Mouse (Mus musculus): ENCODE data around the gene Tex44. TPM values are rescaled to one million over a fixed set of nuclear protein-coding genes. Genes with fewer than 3 reads are reported as not detected.

The Tex44 gene
- polyA plus RNA-seq, 1 experiment from 2014 or later: not detected

DNA sequence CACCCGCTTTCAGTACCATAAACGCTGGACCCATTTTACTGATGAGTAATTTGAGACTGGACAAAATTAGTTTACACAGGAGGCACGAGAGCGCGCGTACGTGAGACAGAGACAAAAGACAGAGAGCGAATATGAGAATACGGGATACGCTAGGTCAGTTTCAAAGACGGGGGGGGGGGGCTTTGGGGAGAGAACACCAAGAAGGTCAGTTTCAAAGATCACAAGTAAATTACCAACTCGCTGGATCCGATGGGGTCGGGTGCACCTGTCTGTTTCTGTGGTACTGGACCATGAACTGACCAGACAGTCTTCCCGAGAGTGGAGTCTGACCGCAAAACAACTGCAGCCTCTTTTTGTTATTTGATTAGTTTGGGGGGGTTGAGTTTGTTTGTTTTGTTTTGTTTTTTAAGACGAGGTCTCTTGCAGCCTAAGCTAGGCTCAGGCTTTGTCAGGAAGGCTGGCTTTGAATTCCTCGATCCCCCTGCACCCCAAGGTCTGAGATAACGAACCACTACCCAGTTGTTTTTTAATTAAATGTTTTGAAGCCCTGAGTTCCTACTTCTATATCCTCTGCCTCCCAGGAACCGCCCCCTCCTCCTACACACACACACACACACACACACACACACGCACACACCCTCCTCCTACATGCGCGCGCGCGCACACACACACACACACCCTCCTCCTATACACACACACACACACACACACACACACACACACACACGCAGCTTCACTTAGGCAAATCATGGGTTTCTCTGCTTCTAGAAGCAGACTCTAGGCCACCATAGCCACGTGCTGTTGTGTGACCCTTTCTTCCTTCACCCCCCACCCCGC is 15.0 kb downstream of the Tex44 start:
- H3K27me3 ChIP-seq (replicated peaks; ENCODE audit: control insufficient read depth, insufficient read depth, low read length): no peaks in the 10 kb centered on the region
- peak overlapping the region; percentile 100 for H3K27ac ChIP-seq (ENCODE audit: low read length)
- no peaks in the 10 kb centered on the region for H3K36me3 ChIP-seq (ENCODE audit: control insufficient read depth, insufficient read depth, low read length)
- H3K9me3 ChIP-seq (ENCODE audit: control insufficient read depth, low read length): no peaks in the 10 kb centered on the region
- 1% methylated on average over 29 of the region's 29 CpGs for WGBS
- H3K9ac ChIP-seq (ENCODE audit: low read depth, low read length): peak overlapping the region; percentile 84
- ATAC-seq: peak; percentile 34
- peak overlapping the region; percentile 91 for H3K4me2 ChIP-seq (ENCODE audit: low read depth, low read length)
- peak overlapping the region; percentile 58 for H3K4me3 ChIP-seq (ENCODE audit: low read length)
- H3K4me1 ChIP-seq (ENCODE audit: control insufficient read depth, insufficient read depth, low read length): peaks cover 56% of the 10 kb centered on the region

GRCm38 (mm10) chr1:86441724-86441979 is 15.5 kb downstream of the Tex44 start:
- peaks cover 59% of the 10 kb centered on the region for H3K4me1 ChIP-seq (ENCODE audit: control insufficient read depth, insufficient read depth, low read length)
- peak overlapping the region; percentile 84 for H3K9ac ChIP-seq (ENCODE audit: low read depth, low read length)
- no peaks in the 10 kb centered on the region for H3K9me3 ChIP-seq (ENCODE audit: control insufficient read depth, low read length)
- ATAC-seq: no peak
- under 1% methylated on average over 5 of the region's 5 CpGs for WGBS
- no peaks in the 10 kb centered on the region for H3K36me3 ChIP-seq (ENCODE audit: control insufficient read depth, insufficient read depth, low read length)
- H3K27ac ChIP-seq (ENCODE audit: low read length): peak overlapping the region; percentile 100
- H3K27me3 ChIP-seq (replicated peaks; ENCODE audit: control insufficient read depth, insufficient read depth, low read length): no peaks in the 10 kb centered on the region
- peak overlapping the region; percentile 58 for H3K4me3 ChIP-seq (ENCODE audit: low read length)
- H3K4me2 ChIP-seq (ENCODE audit: low read depth, low read length): peak overlapping the region; percentile 91

GRCm38 (mm10) chr1:86441980-86442831 is 16.1 kb downstream of the Tex44 start:
- H3K4me1 ChIP-seq (ENCODE audit: control insufficient read depth, insufficient read depth, low read length): peaks cover 59% of the 10 kb centered on the region
- H3K9me3 ChIP-seq (ENCODE audit: control insufficient read depth, low read length): no peaks in the 10 kb centered on the region
- peak overlapping the region; percentile 100 for H3K27ac ChIP-seq (ENCODE audit: low read length)
- ATAC-seq: peak; percentile 55
- WGBS: under 1% methylated on average over 81 of the region's 81 CpGs
- H3K27me3 ChIP-seq (replicated peaks; ENCODE audit: control insufficient read depth, insufficient read depth, low read length): no peaks in the 10 kb centered on the region
- peak overlapping the region; percentile 84 for H3K9ac ChIP-seq (ENCODE audit: low read depth, low read length)
- peak overlapping the region; percentile 91 for H3K4me2 ChIP-seq (ENCODE audit: low read depth, low read length)
- H3K4me3 ChIP-seq (ENCODE audit: low read length): peak overlapping the region; percentile 58
- H3K36me3 ChIP-seq (ENCODE audit: control insufficient read depth, insufficient read depth, low read length): no peaks in the 10 kb centered on the region

DNA sequence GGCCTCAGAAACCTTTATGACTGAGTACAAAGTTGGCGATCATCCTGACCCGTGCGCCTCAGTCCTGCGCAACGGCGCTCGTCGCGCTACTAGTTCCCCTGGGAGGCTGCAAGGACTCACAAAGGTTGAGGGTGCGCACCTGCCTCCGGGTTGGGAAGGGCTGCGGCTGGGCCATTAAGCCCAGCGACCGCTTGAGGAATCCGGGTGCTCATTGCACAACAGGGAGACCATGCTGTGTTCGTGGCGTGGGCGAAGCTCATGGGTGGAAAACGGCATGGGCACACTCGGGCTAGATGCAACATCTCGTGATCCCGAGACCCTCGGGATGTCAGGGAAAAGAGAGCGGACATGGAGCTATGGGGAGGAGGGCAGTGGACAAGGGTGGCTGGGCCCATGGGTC is 16.7 kb downstream of the Tex44 start:
- H3K27ac ChIP-seq (ENCODE audit: low read length): peak overlapping the region; percentile 100
- ATAC-seq: peak; percentile 6
- no peaks in the 10 kb centered on the region for H3K36me3 ChIP-seq (ENCODE audit: control insufficient read depth, insufficient read depth, low read length)
- H3K4me2 ChIP-seq (ENCODE audit: low read depth, low read length): peak overlapping the region; percentile 91
- peak overlapping the region; percentile 58 for H3K4me3 ChIP-seq (ENCODE audit: low read length)
- H3K9ac ChIP-seq (ENCODE audit: low read depth, low read length): peak overlapping the region; percentile 84
- H3K4me1 ChIP-seq (ENCODE audit: control insufficient read depth, insufficient read depth, low read length): peaks cover 59% of the 10 kb centered on the region
- H3K9me3 ChIP-seq (ENCODE audit: control insufficient read depth, low read length): no peaks in the 10 kb centered on the region
- H3K27me3 ChIP-seq (replicated peaks; ENCODE audit: control insufficient read depth, insufficient read depth, low read length): no peaks in the 10 kb centered on the region
- WGBS: 3% methylated on average over 24 of the region's 24 CpGs

DNA sequence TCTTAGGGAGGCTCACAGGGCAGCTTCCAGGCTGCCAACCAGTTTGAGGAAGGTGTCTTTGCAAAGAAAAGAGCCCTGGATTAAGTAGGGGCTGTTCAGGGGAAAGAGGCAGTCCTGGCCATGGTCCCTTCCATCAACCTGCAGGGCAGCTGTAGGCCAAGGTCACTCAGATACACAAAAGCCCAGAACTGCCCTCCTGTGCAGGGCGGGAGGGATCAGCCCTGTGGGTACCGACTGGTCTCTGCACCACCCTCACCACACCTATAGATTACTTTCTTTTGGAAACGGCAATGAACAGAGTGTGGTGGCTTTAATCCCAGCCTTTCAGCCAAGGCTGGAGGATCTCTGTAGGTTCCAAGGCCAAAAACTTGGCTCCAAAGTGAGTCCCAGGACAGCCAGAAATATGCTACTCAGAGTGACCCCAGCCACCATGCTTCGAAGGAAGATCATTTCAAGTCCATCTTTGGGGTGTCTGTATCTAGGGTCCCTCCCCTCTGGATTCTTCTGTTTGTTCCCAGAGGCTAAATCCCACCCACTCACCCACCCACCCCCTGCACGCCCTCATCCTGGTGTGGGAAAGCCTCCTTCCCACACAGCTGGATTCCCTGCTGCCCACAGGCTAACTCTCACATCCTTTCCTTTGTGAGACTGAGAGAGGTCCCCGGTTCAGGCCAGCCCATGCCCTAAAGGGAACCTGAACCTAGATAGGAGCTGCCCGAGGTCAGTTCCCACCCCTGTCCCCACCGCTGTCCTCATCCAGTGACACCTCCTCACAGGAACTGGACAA is 17.4 kb downstream of the Tex44 start:
- Histone ChIP-seq H3K9ac (ENCODE audit: low read depth, low read length) (peak overlapping the region; percentile 84), H3K4me3 (ENCODE audit: low read length) (peak overlapping the region; percentile 58), H3K27me3 (replicated peaks; ENCODE audit: control insufficient read depth, insufficient read depth, low read length) (no peaks in the 10 kb centered on the region), H3K9me3 (ENCODE audit: control insufficient read depth, low read length) (no peaks in the 10 kb centered on the region), H3K36me3 (ENCODE audit: control insufficient read depth, insufficient read depth, low read length) (no peaks in the 10 kb centered on the region), H3K27ac (ENCODE audit: low read length) (peak overlapping the region; percentile 100), H3K4me2 (ENCODE audit: low read depth, low read length) (peak overlapping the region; percentile 91), H3K4me1 (ENCODE audit: control insufficient read depth, insufficient read depth, low read length) (peaks cover 60% of the 10 kb centered on the region)
- 44% methylated on average over 8 of the region's 8 CpGs for WGBS
- ATAC-seq: no peak

DNA sequence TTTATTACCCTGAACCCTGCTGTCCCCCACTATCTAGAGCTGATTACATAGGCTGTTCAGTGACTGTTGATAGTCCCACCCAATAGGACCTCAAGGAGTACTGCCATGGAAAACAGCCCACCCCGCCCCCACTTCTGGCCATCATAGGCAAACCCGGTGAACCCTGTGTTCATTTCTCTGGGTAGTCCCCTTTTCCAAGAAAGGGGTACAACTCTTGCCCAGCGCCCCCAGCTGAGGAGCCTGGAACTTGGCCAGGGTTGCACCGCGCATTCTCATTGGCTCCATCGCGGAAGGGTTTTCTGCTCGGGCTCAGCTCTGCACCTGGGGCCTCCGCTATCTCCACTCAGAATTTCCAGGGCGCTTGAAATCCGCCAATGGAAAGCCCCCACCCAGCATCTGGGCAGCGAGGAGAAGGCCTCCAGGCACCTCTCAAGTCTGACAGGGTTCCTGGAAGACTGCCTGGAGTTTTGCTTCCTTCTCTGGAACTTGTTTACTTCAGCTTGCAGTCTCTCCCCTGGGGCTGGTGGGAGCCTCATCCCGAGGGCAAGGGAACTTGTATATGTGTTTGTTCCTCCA is 21.6 kb downstream of the Tex44 start:
- peaks cover 42% of the 10 kb centered on the region for H3K4me1 ChIP-seq (ENCODE audit: control insufficient read depth, insufficient read depth, low read length)
- peak overlapping the region; percentile 47 for H3K4me2 ChIP-seq (ENCODE audit: low read depth, low read length)
- no peaks in the 10 kb centered on the region for H3K36me3 ChIP-seq (ENCODE audit: control insufficient read depth, insufficient read depth, low read length)
- H3K27ac ChIP-seq (ENCODE audit: low read length): peak overlapping the region; percentile 93
- peak overlapping the region; percentile 57 for H3K9ac ChIP-seq (ENCODE audit: low read depth, low read length)
- 24% methylated on average over 13 of the region's 13 CpGs for WGBS
- peak; percentile 88 for ATAC-seq
- H3K9me3 ChIP-seq (ENCODE audit: control insufficient read depth, low read length): no peaks in the 10 kb centered on the region
- peak overlapping the region; percentile 18 for H3K4me3 ChIP-seq (ENCODE audit: low read length)
- H3K27me3 ChIP-seq (replicated peaks; ENCODE audit: control insufficient read depth, insufficient read depth, low read length): no peaks in the 10 kb centered on the region

- peak; percentile 29 for ATAC-seq
- Histone ChIP-seq H3K4me1 (ENCODE audit: control insufficient read depth, insufficient read depth, low read length) (peaks cover 36% of the 10 kb centered on the region), H3K9ac (ENCODE audit: low read depth, low read length) (peak overlapping the region; percentile 57; the same call in 1 of the 2 replicates)
Observed at GRCm38 (mm10) chr1:86448272-86448671, 22.1 kb downstream of the Tex44 start.

DNA sequence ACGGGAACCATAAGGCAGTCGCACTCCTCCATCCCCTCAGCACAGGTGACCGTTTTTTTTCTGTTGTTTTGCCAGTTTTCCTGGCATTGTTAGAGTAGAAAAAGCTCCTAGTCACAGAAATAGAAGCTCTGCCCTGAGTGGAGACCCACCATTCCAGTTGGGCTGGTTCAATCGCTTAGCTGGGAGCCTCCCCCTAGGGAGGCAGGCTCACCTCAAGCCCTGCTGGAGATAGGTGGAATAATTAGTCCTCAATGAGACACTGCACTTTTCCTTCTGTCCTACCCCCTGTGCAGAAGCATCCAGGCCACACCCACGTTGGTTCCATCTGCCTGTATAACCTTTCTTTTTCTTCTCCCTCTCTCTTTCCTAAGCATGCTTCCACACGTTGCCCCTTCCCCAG is 23.8 kb downstream of the Tex44 start:
- Histone ChIP-seq H3K27ac (ENCODE audit: low read length) (peak overlapping the region; percentile 48; the same call in 1 of the 2 replicates), H3K4me1 (ENCODE audit: control insufficient read depth, insufficient read depth, low read length) (peaks cover 26% of the 10 kb centered on the region), H3K27me3 (replicated peaks; ENCODE audit: control insufficient read depth, insufficient read depth, low read length) (no peaks in the 10 kb centered on the region), H3K4me2 (ENCODE audit: low read depth, low read length) (no peak overlapping the region), H3K9me3 (ENCODE audit: control insufficient read depth, low read length) (no peaks in the 10 kb centered on the region), H3K9ac (ENCODE audit: low read depth, low read length) (no peak overlapping the region), H3K4me3 (ENCODE audit: low read length) (no peak overlapping the region), H3K36me3 (ENCODE audit: control insufficient read depth, insufficient read depth, low read length) (no peaks in the 10 kb centered on the region)
- 42% methylated on average over 6 of the region's 6 CpGs for WGBS
- peak; percentile 23; the same call in 1 of the 2 replicates for ATAC-seq

More at GRCm38 (mm10) chr1:86448272-86448671, 22.1 kb downstream of the Tex44 start:
- no peaks in the 10 kb centered on the region for H3K27me3 ChIP-seq (replicated peaks; ENCODE audit: control insufficient read depth, insufficient read depth, low read length)
- 0 out of 2 replicates have a peak overlapping the region, but pooled peaks have one; percentile 18 for H3K4me3 ChIP-seq (ENCODE audit: low read length)
- H3K9me3 ChIP-seq (ENCODE audit: control insufficient read depth, low read length): no peaks in the 10 kb centered on the region
- H3K4me2 ChIP-seq (ENCODE audit: low read depth, low read length): peak overlapping the region; percentile 47
- WGBS: 15% methylated on average over 4 of the region's 4 CpGs
- peak overlapping the region; percentile 93 for H3K27ac ChIP-seq (ENCODE audit: low read length)
- H3K36me3 ChIP-seq (ENCODE audit: control insufficient read depth, insufficient read depth, low read length): no peaks in the 10 kb centered on the region
